In the genomic region with DNA sequence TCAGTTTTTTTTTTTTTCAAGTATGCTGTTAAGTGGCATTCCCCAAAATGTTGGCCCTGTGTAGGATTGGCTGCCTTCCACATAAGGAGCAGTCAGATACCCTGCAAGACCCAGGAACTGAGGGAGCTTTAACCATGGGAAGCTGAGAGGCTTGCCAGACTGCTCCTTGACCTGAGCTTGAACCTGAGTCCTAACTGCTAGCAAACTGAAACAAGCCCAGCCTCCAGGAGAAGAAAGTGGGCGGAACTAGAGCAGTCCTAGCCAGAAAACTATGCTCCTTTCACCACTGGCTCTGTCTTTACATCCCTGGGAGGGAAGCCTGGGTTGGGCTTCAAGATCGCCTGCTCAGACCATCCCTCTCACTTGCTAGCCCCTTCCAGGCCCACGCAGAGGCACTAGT, we compare ENCODE assay signal across 14 mouse cellular contexts.
A peak's percentile ranks its signal among the peaks of the same experiment; 100 is the strongest.
DNase-seq lines count a peak whose midpoint lies in the region; ATAC-seq and TF ChIP-seq lines count a peak whose summit lies in the region.
"Had no signal": no experiment of that assay in that cellular context is flagged by ENCODE, and none has a peak within 500 bp of the region (broad histone marks: within the 10 kb centered on the region; RNA-seq: fewer than 3 reads in every experiment).

No protein-coding gene starts in this region.

- WGBS in embryonic facial prominence, embryonic 11.5 days = 65% methylated on average over 3 of the region's 3 CpGs
- WGBS in lung, postnatal 0 days = 39% methylated on average over 3 of the region's 3 CpGs
- WGBS in thymus, adult 2 months = 96% methylated on average over 3 of the region's 3 CpGs

- intact Hi-C loops in gastrocnemius, postnatal 36 days (cut with DNase I) = no loop called here

- H3K4me1 ChIP-seq in embryonic facial prominence, embryonic 11.5 days (ENCODE audit: control insufficient read depth, insufficient read depth, low read length) = no peaks in the 10 kb centered on the region
- peaks cover 6% of the 10 kb centered on the region; the same call in 1 of the 2 replicates for H3K4me1 ChIP-seq in lung, postnatal 0 days (ENCODE audit: insufficient read depth, low read depth, low read length)
- H3K4me1 ChIP-seq in thymus, adult 2 months (replicated peaks; ENCODE audit: control insufficient read depth, insufficient read depth, low read length) = no peaks in the 10 kb centered on the region

- no peaks in the 10 kb centered on the region for H3K9me3 ChIP-seq in embryonic facial prominence, embryonic 11.5 days (replicated peaks; ENCODE audit: control insufficient read depth, low read length)
- H3K9me3 ChIP-seq in lung, postnatal 0 days (ENCODE audit: low read length) = no peaks in the 10 kb centered on the region

- TF ChIP-seq EP300 in lung, postnatal 0 days (IDR thresholded peaks at IDR 0.05) = no peak

- no peak for TF ChIP-seq CTCF in lung, postnatal 0 days (IDR thresholded peaks at IDR 0.05)
- no peak for TF ChIP-seq CTCF in thymus, adult 2 months (IDR thresholded peaks at IDR 0.05; ENCODE audit: borderline replicate concordance, control insufficient read depth, extremely low read depth, insufficient read depth, low read length, poor library complexity)

- no peak overlapping the region for H3K27ac ChIP-seq in embryonic facial prominence, embryonic 11.5 days (replicated peaks; ENCODE audit: low read depth, low read length)
- no peak overlapping the region for H3K27ac ChIP-seq in lung, postnatal 0 days (ENCODE audit: low read length)
- H3K27ac ChIP-seq in thymus, adult 2 months (ENCODE audit: control insufficient read depth, insufficient read depth, low read length) = no peak overlapping the region

- no peak overlapping the region for H3K4me3 ChIP-seq in embryonic facial prominence, embryonic 11.5 days (ENCODE audit: low read depth, low read length)
- H3K4me3 ChIP-seq in lung, postnatal 0 days (ENCODE audit: low read depth, low read length) = no peak overlapping the region
- no peak overlapping the region for H3K4me3 ChIP-seq in thymus, adult 2 months (ENCODE audit: control insufficient read depth, insufficient read depth, low read length)

- H3K27me3 ChIP-seq in embryonic facial prominence, embryonic 11.5 days (ENCODE audit: control insufficient read depth, insufficient read depth, low read length) = no peaks in the 10 kb centered on the region
- H3K27me3 ChIP-seq in lung, postnatal 0 days (replicated peaks; ENCODE audit: insufficient read depth, low read length) = no peaks in the 10 kb centered on the region
- no peaks in the 10 kb centered on the region for H3K27me3 ChIP-seq in thymus, adult 2 months (ENCODE audit: control insufficient read depth, insufficient read depth, low read length)

- DNase-seq in embryo, embryonic 10 days (ENCODE audit: low spot score) = peak; percentile 44
- DNase-seq in embryo, embryonic 9.5 days (ENCODE audit: extremely low spot score) = no peak
- DNase-seq in ES-CJ7 (ENCODE audit: low read depth, low spot score) = peak; percentile 23
- DNase-seq in embryonic facial prominence, embryonic 11.5 days (ENCODE audit: low spot score) = peak; percentile 32
- peak; percentile 80 for DNase-seq in lung, postnatal 0 days (ENCODE audit: low spot score)
- DNase-seq in right cerebral cortex, postnatal 14 days = no peak
- no peak for DNase-seq in thymus, adult 2 months
- no peak for DNase-seq in gastrocnemius, postnatal 36 days
- DNase-seq: cerebellum, adult 9-11 months; forebrain, postnatal 0 days; kidney, postnatal 36 days had no signal

- no peak overlapping the region for H3K9ac ChIP-seq in embryonic facial prominence, embryonic 11.5 days (replicated peaks; ENCODE audit: low read length)
- H3K9ac ChIP-seq in lung, postnatal 0 days (replicated peaks; ENCODE audit: low read depth) = no peak overlapping the region
- H3K9ac ChIP-seq: forebrain, postnatal 0 days had no signal

- TF ChIP-seq POLR2A in thymus, adult 2 months (IDR thresholded peaks at IDR 0.05; ENCODE audit: control insufficient read depth, extremely low read depth, insufficient read depth, low read length, poor library complexity) = no peak

- H3K36me3 ChIP-seq in embryonic facial prominence, embryonic 11.5 days (replicated peaks; ENCODE audit: control insufficient read depth, insufficient read depth, low read depth, low read length) = no peaks in the 10 kb centered on the region
- no peaks in the 10 kb centered on the region for H3K36me3 ChIP-seq in lung, postnatal 0 days (ENCODE audit: insufficient read depth, low read length)
- H3K36me3 ChIP-seq in thymus, adult 2 months (ENCODE audit: control insufficient read depth, insufficient read depth, low read length) = no peaks in the 10 kb centered on the region

- H3K4me2 ChIP-seq in embryonic facial prominence, embryonic 11.5 days (ENCODE audit: low read depth, low read length) = no peak overlapping the region
- H3K4me2 ChIP-seq in lung, postnatal 0 days (replicated peaks; ENCODE audit: low read depth, low read length) = no peak overlapping the region
- H3K4me2 ChIP-seq: liver, embryonic 11.5 days had no signal

- ATAC-seq in embryonic facial prominence, embryonic 11.5 days (replicated peaks; ENCODE audit: insufficient number of reproducible peaks, low FRiP score, low TSS enrichment, low read depth) = no peak
- ATAC-seq in lung, postnatal 0 days = peak; percentile 78
- ATAC-seq: activated CD4-positive, CD25-positive, alpha-beta regulatory T cell, adult 4 months; inflammation-experienced regulatory T-cells, adult 6 months had no signal

Comparison
In these comparisons a context has a peak if more than half of its experiments do, and no peak if none do; other contexts are left out.
1. DNase-seq: peak in embryo, embryonic 10 days (single experiment), ES-CJ7 (single experiment), embryonic facial prominence, embryonic 11.5 days (single experiment) and lung, postnatal 0 days (single experiment); none in embryo, embryonic 9.5 days (single experiment), right cerebral cortex, postnatal 14 days (single experiment), thymus, adult 2 months (single experiment) and gastrocnemius, postnatal 36 days (0 of 2).